Mouse (Mus musculus) MN1 (cell line): ENCODE data around the gene Gm20852.
"Not testable (repeated sequence)": the region's sequence is repeated elsewhere in the genome, so short reads cannot be mapped to it uniquely, and the experiment has no call there.

ENCODE experiments used
- DNase-seq: peaks from one replicate; pipeline ENCODE4 v3.0.0-alpha.2; 2016; ENCODE audit warnings: low spot score

Gm20852 gene

GRCm38 (mm10) chrY:66742023-66742422 lies at the start of gene Gm20852:
Gm20852 (minus strand) TSS chrY:66742123.
- not testable (repeated sequence) for DNase-seq
